Mouse (Mus musculus) heart, embryonic 10.5 days (tissue): ENCODE measurements around the gene Oat. TPM values are rescaled to one million over a fixed set of nuclear protein-coding genes. Genes with fewer than 3 reads are reported as not detected.

Experiments used
- DNase-seq: peaks from one replicate; pipeline ENCODE4 v3.0.0-alpha.2; 2017; ENCODE audit warnings: low spot score
- H3K27ac ChIP-seq: fragments of 300-500 bp; sonication (generic); 2 replicates; pipeline ENCODE4 v1.5.1; 2016; ENCODE audit warnings: mild to moderate bottlenecking
- H3K27me3 ChIP-seq: fragments of 300-500 bp; sonication (generic); 2 replicates; pipeline ENCODE4 v1.6.1; 2016; ENCODE audit warnings: mild to moderate bottlenecking; ENCODE audit not compliant: poor library complexity, insufficient read depth, severe bottlenecking
- H3K36me3 ChIP-seq: fragments of 300-500 bp; sonication (generic); 2 replicates; pipeline ENCODE4 v1.6.1; 2016; ENCODE audit warnings: mild to moderate bottlenecking, moderate library complexity
- H3K4me1 ChIP-seq: fragments of 300-500 bp; sonication (generic); 2 replicates; pipeline ENCODE4 v1.6.1; 2016; ENCODE audit warnings: mild to moderate bottlenecking
- H3K4me3 ChIP-seq: fragments of 300-500 bp; sonication (generic); 2 replicates; pipeline ENCODE4 v1.5.1; 2016; ENCODE audit warnings: mild to moderate bottlenecking, moderate library complexity
- H3K9me3 ChIP-seq: fragments of 300-500 bp; sonication (generic); 2 replicates; pipeline ENCODE4 v1.6.1; 2016; ENCODE audit warnings: mild to moderate bottlenecking, moderate library complexity
- WGBS: fragments of 180-500 bp; shearing (Covaris S2); methylation state at CpG from one replicate; pipeline ENCODE4 v1.1.7; 2016; 5-methylcytosine and 5-hydroxymethylcytosine counted together
- polyA plus RNA-seq: library from polyadenylated mRNA; unstranded; fragments of >200 nt; fragmentation: Nextera tagmentation; extraction: Ambion mirVana; gene quantifications from 2 replicates; pipeline ENCODE4 v1.2.1, GENCODE M21; 2016

The Oat gene
- polyA plus RNA-seq, 1 experiment from 2014 or later: 148 TPM

GRCm38 (mm10) chr7:132580511-132580910 is 4.3 kb upstream of the Oat start:
- H3K27ac ChIP-seq: no peak overlapping the region
- H3K9me3 ChIP-seq: no peaks in the 10 kb centered on the region
- H3K4me1 ChIP-seq: peaks cover 18% of the 10 kb centered on the region
- WGBS: 62% methylated on average over 6 of the region's 6 CpGs
- no peak overlapping the region for H3K4me3 ChIP-seq
- DNase-seq: no peak
- peaks cover 19% of the 10 kb centered on the region for H3K27me3 ChIP-seq
- no peaks in the 10 kb centered on the region for H3K36me3 ChIP-seq

- Histone ChIP-seq H3K27me3 (peaks cover 19% of the 10 kb centered on the region), H3K4me1 (peaks cover 32% of the 10 kb centered on the region), H3K9me3 (no peaks in the 10 kb centered on the region), H3K4me3 (peak overlapping the region; percentile 91), H3K36me3 (no peaks in the 10 kb centered on the region), H3K27ac (peak overlapping the region; percentile 99; the same call in 1 of the 2 replicates)
- DNase-seq: no peak
- 54% methylated on average over 4 of the region's 4 CpGs for WGBS
Observed at GRCm38 (mm10) chr7:132576891-132577290, 693 bp upstream of the Oat start.

DNA sequence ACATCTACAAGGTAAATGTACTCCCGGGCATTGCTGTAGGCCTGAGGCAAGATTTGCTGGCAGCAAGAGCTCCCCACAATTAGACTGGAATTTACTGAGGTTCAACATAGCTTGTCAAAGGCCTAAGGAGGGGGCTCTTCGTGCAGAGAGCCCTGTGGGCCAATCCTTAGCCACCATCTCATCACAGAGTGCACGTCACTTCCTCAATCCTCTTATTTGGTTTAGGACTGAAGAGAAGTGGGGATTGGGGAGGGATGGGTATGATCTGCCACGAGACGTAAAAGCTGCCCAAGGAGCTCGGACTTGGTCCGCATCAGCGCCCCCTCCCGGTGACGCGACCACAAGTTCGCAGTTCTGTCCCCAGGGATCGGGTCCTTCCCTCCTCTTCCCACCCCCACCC is 575 bp downstream of the Oat start:
- Histone ChIP-seq H3K27ac (peak overlapping the region; percentile 99), H3K27me3 (peaks cover 19% of the 10 kb centered on the region), H3K36me3 (no peaks in the 10 kb centered on the region), H3K4me3 (peak overlapping the region; percentile 91), H3K4me1 (peaks cover 32% of the 10 kb centered on the region), H3K9me3 (no peaks in the 10 kb centered on the region)
- 0% methylated on average over 13 of the region's 13 CpGs for WGBS
- peak; percentile 94 for DNase-seq

DNA sequence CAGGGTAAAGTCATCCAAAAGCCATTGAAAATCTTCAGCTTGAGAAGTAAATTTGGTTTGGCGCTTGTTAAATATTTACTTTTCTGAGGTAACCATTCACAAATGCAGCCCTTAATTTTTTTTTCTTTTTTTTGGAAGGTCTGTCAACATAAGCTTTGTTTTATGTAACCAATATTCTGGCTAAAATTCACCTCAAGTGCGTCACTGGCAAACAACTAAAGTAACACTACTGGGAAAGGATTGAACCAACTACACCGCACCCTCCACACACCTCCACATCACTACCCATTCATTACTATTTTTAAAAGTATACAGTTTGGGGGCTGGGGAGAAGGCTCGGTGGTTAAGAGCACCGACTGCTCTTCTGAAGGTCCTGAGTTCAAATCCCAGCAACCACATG is 1.6 kb downstream of the Oat start:
- WGBS: 92% methylated on average over 5 of the region's 5 CpGs

GRCm38 (mm10) chr7:132573205-132573604 is 3.0 kb downstream of the Oat start:
- no peak overlapping the region for H3K27ac ChIP-seq
- 75% methylated on average over 6 of the region's 6 CpGs for WGBS

More for the DNA sequence above, 1.6 kb downstream of the Oat start:
- no peak for DNase-seq
- peaks cover 19% of the 10 kb centered on the region for H3K27me3 ChIP-seq
- H3K9me3 ChIP-seq: no peaks in the 10 kb centered on the region
- H3K36me3 ChIP-seq: peaks cover 1% of the 10 kb centered on the region; the same call in 1 of the 2 replicates
- H3K4me1 ChIP-seq: peaks cover 31% of the 10 kb centered on the region
- no peak overlapping the region for H3K27ac ChIP-seq
- no peak overlapping the region for H3K4me3 ChIP-seq

GRCm38 (mm10) chr7:132572738-132573137 is 3.5 kb downstream of the Oat start:
- Histone ChIP-seq H3K27me3 (peaks cover 8% of the 10 kb centered on the region; the same call in 1 of the 2 replicates), H3K9me3 (no peaks in the 10 kb centered on the region), H3K4me1 (peaks cover 31% of the 10 kb centered on the region), H3K36me3 (peaks cover 20% of the 10 kb centered on the region), H3K4me3 (no peak overlapping the region), H3K27ac (no peak overlapping the region)
- DNase-seq: no peak
- 70% methylated on average over 3 of the region's 3 CpGs for WGBS

More at GRCm38 (mm10) chr7:132573205-132573604, 3.0 kb downstream of the Oat start:
- no peaks in the 10 kb centered on the region for H3K9me3 ChIP-seq
- H3K4me1 ChIP-seq: peaks cover 31% of the 10 kb centered on the region
- peaks cover 16% of the 10 kb centered on the region; the same call in 1 of the 2 replicates for H3K36me3 ChIP-seq
- no peak for DNase-seq
- H3K27me3 ChIP-seq: peaks cover 12% of the 10 kb centered on the region; the same call in 1 of the 2 replicates
- H3K4me3 ChIP-seq: no peak overlapping the region

- WGBS: 80% methylated on average over 8 of the region's 8 CpGs
- Histone ChIP-seq H3K27me3 (no peaks in the 10 kb centered on the region), H3K4me1 (peaks cover 25% of the 10 kb centered on the region), H3K36me3 (peaks cover 28% of the 10 kb centered on the region), H3K4me3 (no peak overlapping the region), H3K27ac (no peak overlapping the region), H3K9me3 (no peaks in the 10 kb centered on the region)
- DNase-seq: no peak
Observed at GRCm38 (mm10) chr7:132571481-132571880, 4.7 kb downstream of the Oat start.

DNA sequence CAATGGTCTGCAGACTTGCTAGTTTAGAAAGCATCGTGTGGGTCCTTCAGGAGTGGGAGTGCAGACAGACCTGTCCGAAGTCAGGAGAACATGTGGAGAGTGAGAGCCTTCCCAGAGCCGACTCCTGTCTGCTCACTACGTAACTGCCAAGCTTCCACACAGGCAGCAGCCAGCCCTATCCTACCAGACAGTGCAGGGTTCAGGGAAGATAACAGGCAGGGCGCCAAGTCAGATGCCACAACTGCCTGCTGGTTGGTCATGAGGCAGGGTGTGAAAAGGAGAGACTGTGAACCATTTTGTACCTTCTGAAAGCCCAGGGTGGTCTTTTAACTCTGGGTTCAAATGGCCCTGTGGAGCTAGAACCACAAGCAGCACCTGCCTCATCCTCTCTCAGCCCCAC is 6.1 kb downstream of the Oat start:
- no peaks in the 10 kb centered on the region for H3K27me3 ChIP-seq
- H3K36me3 ChIP-seq: peaks cover 32% of the 10 kb centered on the region
- no peaks in the 10 kb centered on the region for H3K9me3 ChIP-seq
- H3K4me3 ChIP-seq: no peak overlapping the region
- WGBS: 67% methylated on average over 5 of the region's 5 CpGs
- H3K4me1 ChIP-seq: peaks cover 15% of the 10 kb centered on the region
- H3K27ac ChIP-seq: no peak overlapping the region
- DNase-seq: no peak

DNA sequence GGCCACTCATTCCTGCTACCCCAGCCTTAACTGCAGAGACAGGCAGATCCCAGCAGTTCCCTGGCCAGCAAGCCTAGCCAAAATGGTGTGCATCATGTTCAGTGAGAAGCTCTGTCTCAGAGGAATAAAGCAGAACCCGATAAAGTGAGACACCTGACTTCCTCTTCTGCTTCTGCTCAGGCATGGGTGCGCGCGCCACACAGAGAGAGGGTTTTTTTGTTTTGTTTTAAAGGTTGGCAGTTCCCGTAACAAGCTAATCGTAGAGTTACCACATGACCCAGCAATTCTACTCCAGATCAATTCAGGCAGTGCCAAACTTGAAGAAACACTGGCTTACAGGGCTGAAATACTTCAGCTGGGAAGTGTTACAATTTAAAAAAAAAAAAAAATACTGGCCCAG is 7.4 kb downstream of the Oat start:
- no peak overlapping the region for H3K27ac ChIP-seq
- H3K4me3 ChIP-seq: no peak overlapping the region
- H3K4me1 ChIP-seq: peaks cover 12% of the 10 kb centered on the region; the same call in 1 of the 2 replicates
- 92% methylated on average over 6 of the region's 6 CpGs for WGBS
- peaks cover 44% of the 10 kb centered on the region for H3K36me3 ChIP-seq
- DNase-seq: no peak
- H3K9me3 ChIP-seq: no peaks in the 10 kb centered on the region
- H3K27me3 ChIP-seq: no peaks in the 10 kb centered on the region

DNA sequence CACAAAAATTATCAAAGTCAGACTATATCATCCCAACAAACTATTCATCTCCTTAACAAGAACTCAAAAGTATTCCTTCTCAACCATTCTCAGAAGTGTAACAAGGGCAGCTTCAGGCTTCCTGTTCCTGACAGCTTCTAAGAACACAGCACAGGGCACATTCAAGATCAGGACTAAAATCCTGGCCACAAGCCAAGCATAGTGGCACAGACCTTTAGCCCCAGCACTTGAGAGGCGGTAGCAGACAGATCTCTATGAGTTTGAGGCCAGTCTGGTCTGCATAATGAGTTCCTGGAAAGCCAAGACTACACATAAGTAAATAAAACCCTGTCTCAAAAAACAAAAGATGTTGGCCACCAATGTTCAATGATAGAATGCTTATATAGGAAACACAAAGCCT is 10.4 kb downstream of the Oat start:
- no peak overlapping the region for H3K4me3 ChIP-seq
- no peak overlapping the region for H3K27ac ChIP-seq
- whole genome bisulfite sequencing: 40% methylated on average over 1 of the region's 1 CpGs
- peaks cover 74% of the 10 kb centered on the region for H3K36me3 ChIP-seq
- no peak for DNase-seq
- H3K9me3 ChIP-seq: no peaks in the 10 kb centered on the region
- no peaks in the 10 kb centered on the region for H3K27me3 ChIP-seq
- 0 out of 2 replicates have a peak, but pooled peaks cover 5% of the 10 kb centered on the region for H3K4me1 ChIP-seq

DNA sequence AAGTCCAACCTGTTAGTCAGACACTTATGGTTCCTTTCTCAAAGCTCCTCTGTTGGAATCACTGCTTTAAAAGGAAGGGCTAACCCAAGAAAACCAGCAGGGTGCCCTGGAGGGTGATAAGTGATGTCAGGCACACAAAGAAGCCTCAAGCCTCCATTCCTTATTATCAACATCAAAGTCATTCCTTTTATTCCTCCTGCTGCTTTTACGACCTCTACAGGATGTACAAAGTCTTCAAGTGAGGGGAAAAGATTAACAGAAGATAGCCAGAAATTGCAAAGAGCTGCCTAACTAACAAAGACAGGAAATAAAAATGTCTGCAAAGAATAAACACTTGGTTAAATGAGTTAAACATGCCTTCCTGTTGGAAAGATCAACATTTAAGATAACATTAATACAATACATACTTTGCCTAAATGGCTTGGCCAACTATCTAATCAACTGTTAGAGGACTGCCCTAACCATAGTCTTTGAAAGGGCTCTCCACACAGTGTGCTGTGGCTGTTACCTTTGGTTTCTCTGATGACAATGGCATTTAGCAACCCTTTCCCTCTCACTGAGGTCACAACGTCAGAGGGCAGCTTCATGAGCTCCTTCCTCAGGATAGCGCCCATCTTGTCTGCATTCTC is 16.9 kb downstream of the Oat start:
- H3K9me3 ChIP-seq: no peaks in the 10 kb centered on the region
- no peaks in the 10 kb centered on the region for H3K27me3 ChIP-seq
- peaks cover 76% of the 10 kb centered on the region for H3K36me3 ChIP-seq
- peaks cover 5% of the 10 kb centered on the region; the same call in 1 of the 2 replicates for H3K4me1 ChIP-seq
- H3K27ac ChIP-seq: no peak overlapping the region
- H3K4me3 ChIP-seq: no peak overlapping the region
- WGBS: 40% methylated on average over 3 of the region's 3 CpGs
- DNase-seq: no peak

GRCm38 (mm10) chr7:132558141-132558736 is 18.0 kb downstream of the Oat start:
- H3K36me3 ChIP-seq: peaks cover 67% of the 10 kb centered on the region
- no peaks in the 10 kb centered on the region for H3K27me3 ChIP-seq

GRCm38 (mm10) chr7:132556575-132556974 is 19.6 kb downstream of the Oat start:
- Histone ChIP-seq H3K9me3 (no peaks in the 10 kb centered on the region), H3K36me3 (peaks cover 50% of the 10 kb centered on the region), H3K4me3 (no peak overlapping the region), H3K27ac (no peak overlapping the region), H3K4me1 (peaks cover 5% of the 10 kb centered on the region; the same call in 1 of the 2 replicates), H3K27me3 (no peaks in the 10 kb centered on the region)
- no peak for DNase-seq
- WGBS: 86% methylated on average over 5 of the region's 5 CpGs

More at GRCm38 (mm10) chr7:132558141-132558736, 18.0 kb downstream of the Oat start:
- Histone ChIP-seq H3K9me3 (no peaks in the 10 kb centered on the region), H3K4me1 (peaks cover 5% of the 10 kb centered on the region; the same call in 1 of the 2 replicates), H3K4me3 (no peak overlapping the region), H3K27ac (no peak overlapping the region)
- no peak for DNase-seq
- WGBS: 78% methylated on average over 7 of the region's 7 CpGs
